8 mouse cellular contexts compared by ENCODE assay signal in the genomic region with DNA sequence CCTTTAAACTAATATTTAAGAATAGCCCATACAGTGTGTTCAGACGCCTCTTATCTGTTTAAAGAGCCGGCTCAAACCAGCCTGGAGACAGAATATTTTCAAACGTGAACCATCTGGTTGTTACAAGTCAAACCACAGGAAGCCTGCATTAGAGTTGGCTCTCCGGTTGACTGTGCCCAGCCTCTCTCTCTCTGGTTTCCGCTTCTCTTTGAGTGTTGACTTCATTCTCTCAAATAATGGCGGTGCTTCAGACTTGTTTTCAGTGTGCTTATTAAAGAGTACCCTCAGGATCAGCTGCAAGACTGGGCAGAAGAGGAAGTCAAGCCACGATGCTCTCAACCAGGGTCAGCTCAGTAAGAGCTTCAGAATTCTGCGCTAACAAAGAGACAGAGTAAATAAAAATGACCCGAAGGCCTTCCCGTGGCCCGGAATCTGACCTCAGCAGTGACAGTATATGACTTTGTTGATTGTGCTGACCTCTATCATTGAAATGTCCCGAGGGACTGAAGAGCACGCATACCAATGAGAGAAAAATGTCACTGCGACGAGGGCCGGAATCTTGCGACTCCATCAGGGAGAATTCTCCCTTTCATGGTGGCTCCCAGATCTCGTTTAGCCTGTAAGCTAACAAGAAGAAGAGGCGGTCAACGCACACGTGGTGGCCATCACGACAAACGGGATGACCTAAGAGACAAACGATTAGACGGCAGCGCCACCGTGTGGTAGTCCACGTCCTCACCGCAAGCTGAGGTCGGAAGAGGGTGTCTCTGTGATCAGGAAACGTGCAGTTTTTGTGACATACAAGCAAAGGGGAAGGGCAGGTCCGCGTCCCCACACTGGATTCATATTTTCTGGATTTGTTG. TPM values are rescaled to one million over a fixed set of nuclear protein-coding genes. Genes with fewer than 3 reads are reported as not detected.
A peak's percentile ranks its signal among the peaks of the same experiment; 100 is the strongest.
DNase-seq lines count a peak whose midpoint lies in the region; ATAC-seq and TF ChIP-seq lines count a peak whose summit lies in the region.

No protein-coding gene starts in this region.

- peak overlapping the region; percentile 42 for H3K4me3 ChIP-seq in gastrocnemius, adult 2 months
- H3K4me3 ChIP-seq in hindbrain, postnatal 0 days (ENCODE audit: low read length), result peak overlapping the region; percentile 27
- no peak overlapping the region for H3K4me3 ChIP-seq in macrophage (ENCODE audit: inconsistent target)

- peak; percentile 90 for DNase-seq in ZHBTc4 (ENCODE audit: low read depth, low spot score)
- DNase-seq in gastrocnemius, adult 2 months, result peak; percentile 88
- peak; percentile 96 for DNase-seq in hindbrain, postnatal 0 days (ENCODE audit: low spot score)
- peak; percentile 87 to 94 for DNase-seq in left cerebral cortex, adult 18-20 months (ENCODE audit: low spot score in 2 of 2)
- peak; percentile 85 for DNase-seq in retina, postnatal 7 days (ENCODE audit: low read depth, low spot score)
- DNase-seq in urinary bladder, adult 18-20 months (ENCODE audit: low spot score in 2 of 2), result peak; percentile 68 to 74

- no peaks in the 10 kb centered on the region for H3K79me2 ChIP-seq in macrophage (ENCODE audit: inconsistent target)

- 16% methylated on average over 33 of the region's 33 CpGs for WGBS in hindbrain, postnatal 0 days
- WGBS in macrophage (ENCODE audit: missing documents), result 2% methylated on average over 33 of the region's 33 CpGs

- H3K4me2 ChIP-seq in hindbrain, postnatal 0 days (ENCODE audit: low read depth, low read length), result peak overlapping the region; percentile 53

- no peaks in the 10 kb centered on the region for H3K9me3 ChIP-seq in hindbrain, postnatal 0 days (ENCODE audit: low read length)

- H3K27ac ChIP-seq in gastrocnemius, adult 2 months, result no peak overlapping the region
- H3K27ac ChIP-seq in hindbrain, postnatal 0 days, result peak overlapping the region; percentile 5
- peak overlapping the region; percentile 61 for H3K27ac ChIP-seq in macrophage

- no peaks in the 10 kb centered on the region for H3K27me3 ChIP-seq in hindbrain, postnatal 0 days (ENCODE audit: insufficient read depth, low read length)

- no peaks in the 10 kb centered on the region for H3K36me3 ChIP-seq in hindbrain, postnatal 0 days (ENCODE audit: insufficient read depth, low read length)
- H3K36me3 ChIP-seq in macrophage (ENCODE audit: inconsistent target), result no peaks in the 10 kb centered on the region

- H3K9ac ChIP-seq in hindbrain, postnatal 0 days (replicated peaks; ENCODE audit: low read length), result peak overlapping the region; percentile 14; the same call in 1 of the 2 replicates

- peak; percentile 87 for ATAC-seq in common myeloid progenitor, adult 5-6 weeks (replicated peaks; ENCODE audit: low read depth, poor library complexity, severe bottlenecking)
- peak; percentile 87 for ATAC-seq in hindbrain, postnatal 0 days

- peak; percentile 92; the same call in 1 of the 2 replicates for TF ChIP-seq CTCF in gastrocnemius, adult 2 months (IDR thresholded peaks at IDR 0.05)
- peak; percentile 99 for TF ChIP-seq CTCF in hindbrain, postnatal 0 days (IDR thresholded peaks at IDR 0.05; ENCODE audit: low read depth)

- no peaks in the 10 kb centered on the region for H3K4me1 ChIP-seq in hindbrain, postnatal 0 days (ENCODE audit: insufficient read depth, low read length)

- intact Hi-C loops in gastrocnemius, adult 2 months (cut with DNase I), result loop anchor here (2.0 kb wide), 1 partner anchor 72 kb away; no protein-coding TSS in a partner anchor

RNA-seq across cellular contexts. Expression of gene Cpsf6, which starts 55.3 kb away (rescaled TPM):
- total RNA-seq in common myeloid progenitor, adult 5-6 weeks (2017), result 152 and 168 TPM in 2 replicates
- total RNA-seq in gastrocnemius, adult 2 months (2021), result 10 to 100 TPM; 21.8 to 26.0 TPM
- 100.0 and 127 TPM in 2 replicates for total RNA-seq in hindbrain, postnatal 0 days (2014; rRNA removed)
- polyA plus RNA-seq in hindbrain, postnatal 0 days (2015; fragmentation: Nextera tagmentation; extraction: Ambion mirVana), result 82.0 and 83.2 TPM in 2 replicates
- 100 to 1,000 TPM; 109 to 117 TPM for total RNA-seq in left cerebral cortex, adult 18-20 months (2021)
- 100 to 1,000 TPM; 115 to 389 (median 207) TPM for total RNA-seq in macrophage (2018; cell fraction: chromatin; rRNA removed)
- 10 to 100 TPM; 32.6 to 49.6 (median 39.0) TPM for total RNA-seq in macrophage (2018; cell fraction: cytosol; rRNA removed)
- 100 to 1,000 TPM in 21 of 26 experiments, 10 to 100 TPM in 5; 86.0 to 223 (median 129) TPM for total RNA-seq in macrophage (2018; cell fraction: nucleus; rRNA removed)
- 34.3 to 45.3 TPM (median 41.5 TPM) in 3 replicates for polyA plus RNA-seq in macrophage (2018)
